Mouse (Mus musculus): ENCODE data around the gene Rlbp1. TPM values are rescaled to one million over a fixed set of nuclear protein-coding genes. Genes with fewer than 3 reads are reported as not detected.

Rlbp1 gene
- total RNA-seq (2021) = under 1 TPM; 0.17 to 0.45 TPM
- long read RNA-seq, experiment 1, partial matches to known transcripts = 0 of 1 reads
- long read RNA-seq, experiment 1, other reads (novel, unspliced or antisense) = 1 of 1 reads
- long read RNA-seq, experiment 2 = 0 reads

- no peak for DNase-seq (ENCODE audit: low spot score in 2 of 2)
Measured at GRCm38 (mm10) chr7:79386422-79387133, at the start of gene Rlbp1. Rlbp1 (minus strand) TSS chr7:79387048.

- DNase-seq (ENCODE audit: low spot score in 2 of 2) = no peak
Measured at GRCm38 (mm10) chr7:79428243-79428642, 41.4 kb upstream of the Rlbp1 start.

GRCm38 (mm10) chr7:79425804-79426203 lies 39.0 kb upstream of the Rlbp1 start:
- DNase-seq (ENCODE audit: low spot score in 2 of 2) = no peak

- DNase-seq (ENCODE audit: low spot score in 2 of 2) = no peak
Measured at GRCm38 (mm10) chr7:79422876-79423275, 36.0 kb upstream of the Rlbp1 start.

- no peak for DNase-seq (ENCODE audit: low spot score in 2 of 2)
Measured at GRCm38 (mm10) chr7:79419950-79420349, 33.1 kb upstream of the Rlbp1 start.

- DNase-seq (ENCODE audit: low spot score in 2 of 2) = no peak
Measured at GRCm38 (mm10) chr7:79414449-79415375, 27.9 kb upstream of the Rlbp1 start.

GRCm38 (mm10) chr7:79400296-79400695 lies 13.4 kb upstream of the Rlbp1 start:
- no peak for DNase-seq (ENCODE audit: low spot score in 2 of 2)

- DNase-seq (ENCODE audit: low spot score in 2 of 2) = no peak
Measured at GRCm38 (mm10) chr7:79398971-79399370, 12.1 kb upstream of the Rlbp1 start.

- no peak for DNase-seq (ENCODE audit: low spot score in 2 of 2)
Measured at GRCm38 (mm10) chr7:79398426-79398825, 11.6 kb upstream of the Rlbp1 start.

GRCm38 (mm10) chr7:79397446-79397963 lies 10.7 kb upstream of the Rlbp1 start:
- DNase-seq (ENCODE audit: low spot score in 2 of 2) = no peak

- DNase-seq (ENCODE audit: low spot score in 2 of 2) = no peak
Measured at GRCm38 (mm10) chr7:79395186-79395585, 8.3 kb upstream of the Rlbp1 start.

- no peak for DNase-seq (ENCODE audit: low spot score in 2 of 2)
Measured at GRCm38 (mm10) chr7:79394666-79395065, 7.8 kb upstream of the Rlbp1 start.

- no peak for DNase-seq (ENCODE audit: low spot score in 2 of 2)
Measured at GRCm38 (mm10) chr7:79393924-79394323, 7.1 kb upstream of the Rlbp1 start.

- no peak for DNase-seq (ENCODE audit: low spot score in 2 of 2)
Measured at GRCm38 (mm10) chr7:79392860-79393513, 6.1 kb upstream of the Rlbp1 start.

GRCm38 (mm10) chr7:79391883-79392649 lies 5.2 kb upstream of the Rlbp1 start, which contains the start of gene Fanci:
Fanci (plus strand) TSS chr7:79391929.
- peak; percentile 82 to 84 for DNase-seq (ENCODE audit: low spot score in 2 of 2)

GRCm38 (mm10) chr7:79391471-79391870 lies 4.6 kb upstream of the Rlbp1 start:
- DNase-seq (ENCODE audit: low spot score in 2 of 2) = no peak

- no peak for DNase-seq (ENCODE audit: low spot score in 2 of 2)
Measured at GRCm38 (mm10) chr7:79390141-79390708, 3.4 kb upstream of the Rlbp1 start.

- DNase-seq (ENCODE audit: low spot score in 2 of 2) = no peak
Measured at GRCm38 (mm10) chr7:79388671-79389206, 1.9 kb upstream of the Rlbp1 start.

- no peak for DNase-seq (ENCODE audit: low spot score in 2 of 2)
Measured at GRCm38 (mm10) chr7:79387991-79388390, 1.1 kb upstream of the Rlbp1 start.

- DNase-seq (ENCODE audit: low spot score in 2 of 2) = no peak
Measured at GRCm38 (mm10) chr7:79387140-79387539, 292 bp upstream of the Rlbp1 start.

Measured in adrenal gland, postnatal 4 days (tissue).